Mouse (Mus musculus) G1E (cell line): ENCODE measurements around the gene 1700019A02Rik. TPM values are rescaled to one million over a fixed set of nuclear protein-coding genes. Genes with fewer than 3 reads are reported as not detected.

Experiments
- ATAC-seq: 2 replicates; pipeline ENCODE4 v1.8.0; 2016; ENCODE audit warnings: mild to moderate bottlenecking; ENCODE audit not compliant: insufficient number of reproducible peaks, poor library complexity, low FRiP score, severe bottlenecking; ENCODE audit errors: extremely low read depth
- DNase-seq: peaks from one replicate; pipeline ENCODE4 v3.0.0; 2012; ENCODE audit warnings: low spot score
- H3K27me3 ChIP-seq: 2 replicates; pipeline ENCODE4 v1.6.1; 2012; ENCODE audit warnings: mild to moderate bottlenecking, low read length, inconsistent platforms; ENCODE audit not compliant: insufficient read depth
- H3K36me3 ChIP-seq: replicated peaks from 2 replicates; pipeline ENCODE3; 2012; ENCODE audit warnings: mild to moderate bottlenecking, inconsistent platforms
- H3K4me1 ChIP-seq: 2 replicates; pipeline ENCODE4 v1.6.1; 2012; ENCODE audit warnings: low read depth, low read length, inconsistent platforms, mixed read lengths; ENCODE audit not compliant: insufficient read depth
- H3K4me3 ChIP-seq: 2 replicates; pipeline ENCODE4 v1.5.1; 2012; ENCODE audit warnings: low read depth, mild to moderate bottlenecking, inconsistent platforms, low read length, moderate library complexity, mixed read lengths
- H3K9me3 ChIP-seq: replicated peaks from 2 replicates; pipeline ENCODE4 v1.6.1; 2012; ENCODE audit warnings: inconsistent platforms
- CTCF ChIP-seq: IDR thresholded peaks from 2 replicates; pipeline ENCODE4 v1.5.1; 2012; ENCODE audit warnings: low read depth, low read length, inconsistent platforms, mixed read lengths
- GATA1 ChIP-seq: IDR thresholded peaks from 2 replicates; pipeline ENCODE4 v1.6.1; 2012; ENCODE audit warnings: borderline replicate concordance, low read length, inconsistent platforms, mixed read lengths
- GATA2 ChIP-seq: IDR thresholded peaks from 2 replicates; pipeline ENCODE4 v1.6.1; 2012; ENCODE audit warnings: low read depth, low read length, inconsistent platforms, borderline replicate concordance
- POLR2AphosphoS5 ChIP-seq: IDR thresholded peaks from 2 replicates; pipeline ENCODE4 v1.6.1; 2012; ENCODE audit warnings: low read depth, low read length, inconsistent platforms; ENCODE audit not compliant: insufficient replicate concordance
- TAL1 ChIP-seq: conservative IDR thresholded peaks from 2 replicates; pipeline ENCODE4 v1.6.1; 2012; ENCODE audit warnings: low read depth, low read length, inconsistent platforms, mixed read lengths
- polyA plus RNA-seq: library from polyadenylated mRNA; stranded (reverse); fragments of >175 nt; gene quantifications from 2 replicates; pipeline ENCODE4 v1.2.3, GENCODE M21; 2012
- total RNA-seq, 2 experiments: library from RNA; stranded (forward) in 1 of 2; stranded (reverse) in 1 of 2; fragments of 200-1000 nt in 1 of 2; fragments of >200 nt in 1 of 2; fragmentation: Nextera tagmentation in 1 of 2; gene quantifications; 2 replicates each; pipeline ENCODE4 v1.2.3; 2014 to 2017

1700019A02Rik gene
- total and polyA plus RNA-seq, 3 experiments: not detected

DNA sequence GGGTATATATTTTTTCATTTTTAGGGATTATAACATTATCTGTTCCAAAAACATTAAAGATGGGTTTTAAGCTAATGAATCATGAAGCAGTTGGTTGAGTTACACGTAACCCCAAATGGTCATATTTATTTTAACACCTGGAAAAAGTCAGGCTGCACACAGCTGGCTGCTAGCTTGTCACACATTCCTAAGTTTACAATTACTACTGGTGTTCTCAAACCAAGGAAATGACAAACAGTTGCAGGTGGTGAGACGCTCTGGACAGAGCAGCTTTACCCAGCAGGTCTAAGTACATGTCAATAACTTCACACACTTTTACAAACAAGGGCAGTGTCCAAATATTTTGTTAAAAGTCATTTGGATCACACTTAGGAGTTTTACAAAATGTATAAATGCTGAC is 64.4 kb downstream of the 1700019A02Rik start:
- H3K4me3 ChIP-seq: no peak overlapping the region
- no peak for ATAC-seq
- no peaks in the 10 kb centered on the region for H3K36me3 ChIP-seq
- no peaks in the 10 kb centered on the region for H3K9me3 ChIP-seq
- H3K4me1 ChIP-seq: no peaks in the 10 kb centered on the region
- peaks cover 3% of the 10 kb centered on the region; the same call in 1 of the 2 replicates for H3K27me3 ChIP-seq
- TF ChIP-seq POLR2AphosphoS5 (no peak), GATA1 (no peak), GATA2 (no peak), CTCF (no peak), TAL1 (no peak)
- DNase-seq: no peak

DNA sequence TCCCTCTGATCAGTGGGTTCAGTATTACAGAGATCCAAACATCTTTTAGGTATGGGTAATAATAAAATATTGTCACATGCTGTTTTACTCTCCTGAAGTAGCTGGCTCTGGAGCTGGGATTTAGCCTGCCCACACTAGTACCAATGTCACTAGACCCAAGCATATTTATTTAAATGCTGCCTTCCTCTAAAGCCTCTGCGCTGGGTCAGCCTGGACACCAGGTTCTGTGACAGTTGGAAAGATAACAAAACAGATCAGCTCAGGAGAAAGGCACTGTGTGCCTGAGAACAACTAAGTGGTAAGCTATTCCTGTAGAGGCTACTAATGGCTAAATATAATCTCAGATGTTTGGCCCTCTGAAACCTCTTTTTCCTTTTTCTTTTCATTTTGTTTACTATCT is 76.9 kb downstream of the 1700019A02Rik start:
- DNase-seq: no peak
- no peaks in the 10 kb centered on the region for H3K36me3 ChIP-seq
- TF ChIP-seq GATA1 (no peak), CTCF (no peak), TAL1 (no peak)
- peaks cover 3% of the 10 kb centered on the region for H3K27me3 ChIP-seq
- H3K9me3 ChIP-seq: no peaks in the 10 kb centered on the region
- no peaks in the 10 kb centered on the region for H3K4me1 ChIP-seq
- ATAC-seq: no peak
- no peak overlapping the region for H3K4me3 ChIP-seq

Other genes starting within 250 kb of the 1700019A02Rik start
- 2.3 and 2.9 TPM in 2 replicates for gene 1700019D03Rik, start 167.5 kb downstream of the 1700019A02Rik start, total RNA-seq (2014; fragmentation: Nextera tagmentation)
- gene 1700019D03Rik, start 167.5 kb downstream of the 1700019A02Rik start, total RNA-seq (2017): 3.4 and 5.3 TPM in 2 replicates
- gene 1700019D03Rik, start 167.5 kb downstream of the 1700019A02Rik start, polyA plus RNA-seq: not detected in 2 replicates
- gene Mstn, start 126.0 kb downstream of the 1700019A02Rik start, total RNA-seq (2014; fragmentation: Nextera tagmentation): not detected in 2 replicates
- 0.05 and 0.06 TPM in 2 replicates for gene Mstn, start 126.0 kb downstream of the 1700019A02Rik start, total RNA-seq (2017)
- not detected in 2 replicates for gene Mstn, start 126.0 kb downstream of the 1700019A02Rik start, polyA plus RNA-seq
- 49.3 and 51.5 TPM in 2 replicates for gene Pms1, start 109.4 kb upstream of the 1700019A02Rik start, total RNA-seq (2014; fragmentation: Nextera tagmentation)
- gene Pms1, start 109.4 kb upstream of the 1700019A02Rik start, total RNA-seq (2017): 41.0 and 44.5 TPM in 2 replicates
- gene Pms1, start 109.4 kb upstream of the 1700019A02Rik start, polyA plus RNA-seq: 2.1 and 2.9 TPM in 2 replicates
- gene Ormdl1, start 109.5 kb upstream of the 1700019A02Rik start, total RNA-seq (2014; fragmentation: Nextera tagmentation): 61.4 and 61.7 TPM in 2 replicates
- 98.6 and 102 TPM in 2 replicates for gene Ormdl1, start 109.5 kb upstream of the 1700019A02Rik start, total RNA-seq (2017)
- 1.4 and 2.0 TPM in 2 replicates for gene Ormdl1, start 109.5 kb upstream of the 1700019A02Rik start, polyA plus RNA-seq
- 7.2 TPM in 1 of 2 replicates, not detected in the other for gene Gm28778, start 109.5 kb upstream of the 1700019A02Rik start, total RNA-seq (2014; fragmentation: Nextera tagmentation)
- 3.4 TPM in 1 of 2 replicates, not detected in the other for gene Gm28778, start 109.5 kb upstream of the 1700019A02Rik start, total RNA-seq (2017)
- not detected in 2 replicates for gene Gm28778, start 109.5 kb upstream of the 1700019A02Rik start, polyA plus RNA-seq
- 87.3 and 102 TPM in 2 replicates for gene Osgepl1, start 126.0 kb upstream of the 1700019A02Rik start, total RNA-seq (2014; fragmentation: Nextera tagmentation)
- 42.9 and 51.6 TPM in 2 replicates for gene Osgepl1, start 126.0 kb upstream of the 1700019A02Rik start, total RNA-seq (2017)
- 1.2 and 2.1 TPM in 2 replicates for gene Osgepl1, start 126.0 kb upstream of the 1700019A02Rik start, polyA plus RNA-seq
- not detected in 2 replicates for gene Asdurf, start 165.0 kb upstream of the 1700019A02Rik start, total RNA-seq (2014; fragmentation: Nextera tagmentation)
- gene Asdurf, start 165.0 kb upstream of the 1700019A02Rik start, total RNA-seq (2017): 22.0 and 55.5 TPM in 2 replicates
- 13.1 and 111 TPM in 2 replicates for gene Asdurf, start 165.0 kb upstream of the 1700019A02Rik start, polyA plus RNA-seq
- 18.3 and 24.2 TPM in 2 replicates for gene Gm28551, start 165.0 kb upstream of the 1700019A02Rik start, total RNA-seq (2014; fragmentation: Nextera tagmentation)
- gene Gm28551, start 165.0 kb upstream of the 1700019A02Rik start, total RNA-seq (2017): 0.41 and 0.49 TPM in 2 replicates
- 0.06 TPM in 1 of 2 replicates, not detected in the other for gene Gm28551, start 165.0 kb upstream of the 1700019A02Rik start, polyA plus RNA-seq
- gene Asnsd1, start 165.1 kb upstream of the 1700019A02Rik start, total RNA-seq (2014; fragmentation: Nextera tagmentation): 170 and 186 TPM in 2 replicates
- gene Asnsd1, start 165.1 kb upstream of the 1700019A02Rik start, total RNA-seq (2017): 221 and 250 TPM in 2 replicates
- gene Asnsd1, start 165.1 kb upstream of the 1700019A02Rik start, polyA plus RNA-seq: 44.9 and 56.5 TPM in 2 replicates